Mouse (Mus musculus) spleen, postnatal 10 days (tissue): ENCODE measurements at regions not wholly inside any gene's neighbourhood (a gene's known extent, or its start where the extent isn't known, plus 50 kb on each side); places are given as distances from the start of the nearest gene placed in this dataset.
A peak's percentile ranks its signal among the peaks of the same experiment; 100 is the strongest.

Source experiments
- DNase-seq, 2 experiments: peaks; one replicate each; pipeline ENCODE4 v3.0.0; 2021 to 2022; ENCODE audit warnings: low spot score in 2 of 2

DNA sequence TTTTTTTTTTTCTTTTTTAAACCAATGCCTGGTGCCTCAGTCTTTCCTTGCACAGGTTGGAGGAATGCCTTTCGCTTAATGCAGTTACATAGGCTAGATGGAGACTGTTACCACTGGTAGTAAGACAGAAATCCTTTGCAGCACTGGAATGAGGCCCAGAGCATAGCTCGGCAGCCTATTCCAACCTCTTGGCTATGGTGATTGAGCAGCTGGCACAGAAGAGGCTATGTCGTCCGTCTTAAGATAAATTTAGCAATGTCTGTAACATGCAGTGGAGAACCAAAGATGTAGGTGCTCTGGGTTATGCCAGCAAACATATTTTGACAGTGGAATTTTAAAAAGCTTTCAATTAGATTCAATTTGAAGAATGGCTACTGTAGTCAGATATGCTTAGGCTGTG is 343.2 kb upstream of the Fam98a start:
- DNase-seq = no peak

- no peak for DNase-seq
Measured at GRCm38 (mm10) chr17:75893559-75893958, 341.8 kb upstream of the Fam98a start.

DNA sequence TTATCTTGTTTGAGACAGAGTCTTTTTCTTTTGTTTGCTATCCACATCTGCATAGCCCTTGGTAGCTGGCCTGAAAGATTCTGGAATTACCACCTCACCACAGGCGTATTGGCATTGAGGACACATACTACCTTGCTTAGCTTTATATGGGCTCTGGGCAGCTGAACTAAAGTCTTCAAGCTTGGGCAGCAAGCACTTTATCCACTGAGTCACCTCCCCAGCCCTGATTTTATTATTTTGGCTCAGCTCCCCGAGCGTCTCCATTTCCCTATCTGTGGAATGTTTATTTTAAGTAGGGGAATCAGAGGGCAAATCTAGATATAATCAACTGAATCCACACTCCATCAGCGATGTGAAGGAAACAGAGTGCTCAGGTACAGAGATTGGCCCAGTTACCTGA is 340.4 kb upstream of the Fam98a start:
- DNase-seq = no peak

DNA sequence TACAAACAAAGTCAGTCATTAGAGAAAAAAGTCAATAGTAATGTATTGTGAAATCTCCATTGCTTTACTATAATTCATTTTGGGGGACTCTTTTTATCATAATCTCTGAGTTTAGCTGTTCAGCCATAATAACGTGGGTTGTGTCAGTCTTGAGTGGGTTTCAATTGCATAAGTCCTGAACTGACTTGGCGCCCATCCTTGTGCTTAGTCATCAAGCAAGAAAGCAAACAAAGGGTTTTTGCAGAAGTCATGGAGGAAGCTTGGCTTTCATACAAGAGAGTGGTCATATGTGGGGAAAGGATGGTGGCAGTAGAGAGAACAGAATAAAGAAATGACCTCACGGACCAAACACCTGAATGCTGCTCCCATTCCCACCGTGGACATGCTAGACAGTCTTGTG is 339.8 kb upstream of the Fam98a start:
- no peak for DNase-seq

GRCm38 (mm10) chr17:75877848-75878247 is 326.1 kb upstream of the Fam98a start:
- DNase-seq = no peak

GRCm38 (mm10) chr17:75876895-75877294 is 325.1 kb upstream of the Fam98a start:
- no peak for DNase-seq

DNA sequence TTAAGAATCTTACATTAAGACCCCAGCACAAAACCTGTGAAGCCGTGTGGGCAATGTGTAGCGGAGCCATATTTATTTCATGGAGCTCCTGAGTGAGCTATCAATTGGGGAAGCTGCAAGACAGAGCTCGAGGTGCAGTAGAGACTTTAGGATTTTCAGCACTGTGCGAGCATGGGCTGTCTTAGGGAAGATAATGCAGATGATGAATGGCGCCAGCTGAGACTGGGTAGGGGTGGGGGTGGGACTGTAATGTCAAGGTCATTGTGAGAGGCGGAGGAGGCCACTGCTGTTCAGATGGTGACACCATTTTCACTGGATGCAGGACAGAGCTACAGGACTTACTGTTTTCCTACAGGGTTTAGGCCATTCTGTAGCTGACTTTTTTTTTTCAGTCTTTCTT is 322.8 kb upstream of the Fam98a start:
- DNase-seq = no peak

DNA sequence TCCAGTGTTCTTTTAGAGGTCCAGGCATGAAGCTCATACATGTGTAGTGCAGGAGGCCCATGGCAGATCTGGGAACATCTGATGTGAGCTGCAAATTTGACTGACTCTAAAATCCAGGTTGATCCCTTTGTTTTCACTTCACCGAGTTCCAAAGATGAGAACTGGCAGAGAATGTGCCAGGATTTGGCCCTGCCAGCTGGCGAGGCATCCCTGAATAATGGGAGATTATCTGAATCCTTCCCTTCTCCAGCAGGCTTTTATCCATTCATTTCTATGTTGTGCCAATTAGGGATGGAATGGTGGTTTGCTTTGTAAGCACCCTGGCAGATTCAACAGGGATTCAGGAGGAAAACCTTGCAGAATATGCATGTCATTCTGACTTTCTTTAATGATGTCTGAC is 318.7 kb upstream of the Fam98a start:
- no peak for DNase-seq

- no peak for DNase-seq
Measured at GRCm38 (mm10) chr17:75857015-75857414, 305.3 kb upstream of the Fam98a start.

DNA sequence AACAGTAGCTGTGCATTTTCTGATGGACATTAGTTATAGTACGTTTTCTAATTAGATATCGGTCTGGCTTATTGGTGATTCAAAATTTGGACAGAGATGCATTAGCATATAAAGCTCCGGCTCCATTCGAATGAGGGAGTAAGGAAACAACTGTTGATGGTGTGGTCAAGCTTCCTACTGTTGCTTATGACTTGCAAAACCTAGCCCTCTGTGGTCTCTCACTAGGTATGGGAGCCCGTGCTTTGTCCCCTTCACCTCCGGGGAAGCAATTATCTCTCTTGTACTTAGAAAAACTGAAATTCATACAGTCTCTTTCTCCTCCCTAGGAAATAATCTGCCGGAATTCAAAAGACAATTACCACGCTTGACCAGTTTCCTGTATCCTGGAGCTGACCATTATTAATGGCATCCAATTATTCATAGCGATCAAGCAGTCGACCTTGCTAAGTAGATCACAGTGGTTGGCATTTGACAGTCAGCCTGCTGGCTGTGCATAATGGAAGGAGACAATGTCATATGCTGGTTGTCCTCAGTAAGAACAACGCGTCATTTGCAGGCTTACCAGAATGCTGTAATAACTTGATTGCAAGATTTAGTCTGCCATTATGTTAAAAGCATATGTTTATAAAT is 264.4 kb upstream of the Fam98a start:
- no peak for DNase-seq

GRCm38 (mm10) chr17:75812163-75812562 is 260.4 kb upstream of the Fam98a start:
- no peak for DNase-seq

- no peak for DNase-seq
Measured at GRCm38 (mm10) chr17:75808524-75809326, 257.0 kb upstream of the Fam98a start.

DNA sequence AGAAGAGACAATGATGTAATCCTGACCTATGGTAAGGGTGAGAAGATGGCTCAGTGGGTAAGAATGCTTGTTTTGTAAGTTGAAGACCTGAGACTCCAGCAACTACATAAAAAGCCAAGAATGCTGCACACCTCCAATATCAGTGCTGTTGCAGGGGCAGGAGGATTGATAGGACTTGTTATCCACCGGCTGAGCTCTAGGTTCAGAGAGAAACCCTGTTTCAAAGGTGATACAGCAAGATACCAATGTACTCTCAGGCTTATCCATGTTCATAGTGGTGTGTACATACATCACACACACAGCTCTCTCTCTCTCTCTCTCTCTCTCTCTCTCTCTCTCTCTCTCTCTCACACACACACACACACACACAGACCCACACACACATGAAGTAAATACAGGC is 256.3 kb upstream of the Fam98a start:
- DNase-seq = no peak

DNA sequence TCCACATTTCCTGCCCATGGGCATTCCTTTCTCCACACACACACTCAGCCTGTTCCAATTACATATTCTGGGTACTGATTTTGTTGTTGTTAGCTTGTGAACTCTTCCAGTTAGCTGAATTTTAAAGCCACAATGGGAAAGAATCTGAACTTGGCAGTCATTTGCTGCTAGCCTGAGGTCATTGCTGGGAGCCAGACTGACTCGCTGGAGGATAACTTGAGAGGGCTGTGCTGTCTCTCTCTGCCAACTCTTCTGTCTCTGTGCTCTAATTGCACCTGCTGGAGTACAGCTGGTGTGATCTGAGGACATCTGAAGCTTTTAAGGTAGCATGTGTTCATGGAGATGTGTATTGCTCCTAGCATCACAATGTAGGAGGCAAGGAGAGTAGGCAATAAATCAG is 252.6 kb upstream of the Fam98a start:
- no peak for DNase-seq

DNA sequence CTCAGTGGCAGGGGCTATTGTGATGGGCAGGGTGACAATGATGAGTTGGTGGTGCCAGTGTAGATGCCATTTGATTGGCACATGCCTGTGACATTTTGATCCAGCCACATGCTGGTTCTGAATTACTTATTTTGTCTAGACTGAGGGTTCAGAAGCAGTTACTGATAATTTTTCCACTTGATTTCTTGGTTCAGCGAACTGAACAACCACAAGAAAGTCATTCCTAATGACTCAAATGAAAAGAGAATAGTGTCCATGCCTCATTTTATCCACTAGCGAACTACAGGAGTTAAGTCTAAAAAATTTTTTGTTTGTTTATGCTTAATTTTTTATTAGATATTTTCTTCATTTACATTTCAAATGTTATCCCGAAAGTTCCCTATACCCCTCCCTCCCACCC is 244.6 kb upstream of the Fam98a start:
- no peak for DNase-seq

DNA sequence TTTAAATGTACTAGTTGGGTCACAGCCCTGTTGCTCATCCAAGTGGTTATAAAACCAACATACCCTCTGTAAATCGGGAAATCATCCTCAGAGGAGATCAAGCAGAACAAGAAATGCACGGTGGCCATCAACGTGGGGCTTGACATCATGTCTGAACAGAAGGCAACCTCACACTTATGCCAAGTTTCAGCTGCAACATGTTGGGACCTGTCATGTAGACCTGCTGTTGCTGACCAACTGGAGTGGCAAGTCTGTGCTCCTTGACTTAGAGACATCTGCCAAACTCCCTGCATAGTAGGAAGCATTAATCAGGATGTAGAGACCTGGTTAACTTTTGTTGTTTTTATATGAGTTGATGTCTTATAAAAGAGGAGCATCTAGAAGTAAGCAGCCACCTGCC is 244.0 kb upstream of the Fam98a start:
- no peak for DNase-seq

GRCm38 (mm10) chr17:75779770-75780169 is 228.0 kb upstream of the Fam98a start:
- peak in 1 of 2 experiments; percentile 12 for DNase-seq

GRCm38 (mm10) chr17:75776611-75777010 is 224.9 kb upstream of the Fam98a start:
- no peak for DNase-seq

DNA sequence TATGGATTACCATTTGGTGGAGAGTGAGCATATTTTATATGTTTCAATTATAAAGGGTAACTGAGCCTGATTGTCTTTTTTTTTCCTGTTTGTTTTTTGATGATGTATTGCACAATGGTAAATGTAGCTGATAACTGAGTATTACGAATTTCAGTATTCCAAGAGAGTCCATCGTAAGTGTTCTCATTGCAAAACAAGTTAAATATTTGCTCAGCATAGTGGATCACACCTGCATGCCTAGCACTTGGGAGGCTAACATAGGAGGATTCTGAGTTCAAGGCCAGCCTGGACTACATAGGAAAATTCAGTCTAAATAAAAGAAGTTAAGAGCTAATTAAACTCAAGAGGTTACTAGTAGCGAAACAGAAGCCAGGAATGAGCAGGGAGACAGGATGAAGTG is 223.8 kb upstream of the Fam98a start:
- DNase-seq = no peak

DNA sequence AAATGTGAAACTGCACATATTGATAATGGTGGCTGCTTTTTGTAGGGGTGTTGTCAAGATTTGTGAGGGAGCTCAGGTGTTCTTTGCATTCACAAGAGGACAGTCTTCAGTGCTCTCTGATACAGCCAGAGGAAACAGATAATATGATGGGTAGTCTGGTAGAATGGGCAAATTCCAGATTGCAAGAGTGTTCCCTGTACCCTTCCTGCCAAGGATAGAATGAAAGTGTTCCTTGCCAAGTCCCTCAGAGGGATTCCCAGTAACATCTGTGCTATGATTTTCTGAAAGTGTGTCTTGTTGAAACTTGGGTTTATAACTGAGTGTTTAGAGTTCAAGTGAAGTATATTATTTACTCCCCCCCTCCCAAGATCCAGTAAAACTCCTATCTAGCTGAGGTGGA is 221.1 kb upstream of the Fam98a start:
- DNase-seq = no peak

DNA sequence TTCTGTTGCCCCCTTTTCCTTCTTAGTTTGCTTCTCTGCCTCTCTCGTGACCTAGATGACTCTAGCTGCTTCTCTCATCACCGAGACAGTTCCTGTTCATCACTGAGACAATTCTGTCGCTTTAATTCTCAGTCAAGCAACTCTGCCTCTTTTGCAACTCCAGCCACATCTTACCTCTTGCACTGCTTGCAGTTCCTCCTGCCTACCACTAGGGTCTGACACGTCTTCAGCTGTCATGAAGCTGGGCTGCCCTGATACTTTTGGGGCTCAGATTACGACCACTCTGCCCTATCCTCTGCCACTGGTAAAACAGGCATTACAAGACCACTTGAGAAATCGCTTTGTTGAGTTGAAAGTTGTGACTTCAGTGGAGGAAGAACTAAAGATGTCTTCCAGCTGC is 216.9 kb upstream of the Fam98a start:
- DNase-seq = no peak

- DNase-seq = no peak
Measured at GRCm38 (mm10) chr17:75763391-75763790, 211.6 kb upstream of the Fam98a start.

DNA sequence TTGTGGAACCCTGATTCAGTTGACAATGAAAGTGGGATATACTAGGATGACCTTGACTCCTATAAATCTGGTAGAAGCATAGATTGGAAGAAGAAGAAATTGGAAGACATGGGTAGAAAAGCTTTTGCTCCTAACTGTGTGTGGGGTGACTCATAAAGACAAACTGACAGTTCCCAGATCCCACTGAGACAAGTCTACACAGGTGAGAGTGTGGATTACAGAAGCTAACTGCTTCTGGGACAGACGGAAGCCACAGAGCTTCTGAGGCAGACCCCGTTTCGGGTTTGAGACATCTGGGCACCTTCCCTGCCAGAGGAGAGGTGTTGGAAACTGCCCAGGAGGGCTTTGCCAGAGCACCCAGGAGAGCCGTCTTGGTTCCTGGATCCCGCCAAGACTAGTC is 204.7 kb upstream of the Fam98a start:
- DNase-seq = no peak

- no peak for DNase-seq
Measured at GRCm38 (mm10) chr17:75716458-75716857, 164.7 kb upstream of the Fam98a start.
